Mouse (Mus musculus) testis, adult 2 months (tissue): ENCODE measurements at regions not wholly inside any gene's neighbourhood (a gene's known extent, or its start where the extent isn't known, plus 50 kb on each side); places are given as distances from the start of the nearest gene placed in this dataset.

Source experiments
- H3K27ac ChIP-seq: fragments of 200-500 bp; 2 replicates; pipeline ENCODE4 v1.5.1; 2012; ENCODE audit warnings: low read depth, low read length; ENCODE audit not compliant: control insufficient read depth, insufficient read depth
- H3K27me3 ChIP-seq: fragments of 200-500 bp; 2 replicates; pipeline ENCODE4 v1.6.1; 2012; ENCODE audit warnings: mild to moderate bottlenecking, low read length, moderate library complexity; ENCODE audit not compliant: control insufficient read depth, insufficient read depth
- H3K36me3 ChIP-seq: fragments of 200-500 bp; 2 replicates; pipeline ENCODE4 v1.6.1; 2012; ENCODE audit warnings: mild to moderate bottlenecking, low read length; ENCODE audit not compliant: control insufficient read depth, insufficient read depth
- H3K4me1 ChIP-seq: fragments of 200-500 bp; 2 replicates; pipeline ENCODE4 v1.6.1; 2012; ENCODE audit warnings: low read length; ENCODE audit not compliant: control insufficient read depth, insufficient read depth
- H3K4me3 ChIP-seq: fragments of 200-500 bp; 2 replicates; pipeline ENCODE4 v1.5.1; 2012; ENCODE audit warnings: low read depth, mild to moderate bottlenecking, low read length, moderate library complexity, mixed read lengths; ENCODE audit not compliant: control insufficient read depth
- CTCF ChIP-seq: fragments of 200-500 bp; IDR thresholded peaks from 2 replicates; pipeline ENCODE4 v1.5.1; 2012; ENCODE audit warnings: low read depth, mild to moderate bottlenecking, inconsistent platforms, low read length, moderate library complexity; ENCODE audit not compliant: control insufficient read depth, insufficient read depth, insufficient replicate concordance
- POLR2A ChIP-seq: fragments of 200-500 bp; IDR thresholded peaks from 2 replicates; pipeline ENCODE4 v1.6.1; 2012; ENCODE audit warnings: low read depth, mild to moderate bottlenecking, inconsistent platforms, low read length, moderate library complexity; ENCODE audit not compliant: control insufficient read depth

- TF ChIP-seq CTCF (no peak), POLR2A (no peak)
- Histone ChIP-seq H3K4me3 (no peak overlapping the region), H3K4me1 (no peaks in the 10 kb centered on the region), H3K36me3 (no peaks in the 10 kb centered on the region), H3K27ac (no peak overlapping the region), H3K27me3 (no peaks in the 10 kb centered on the region)
Observed at GRCm38 (mm10) chr4:153227680-153228420, 254.8 kb downstream of the Ajap1 start.

GRCm38 (mm10) chr4:153224618-153225177 is 257.9 kb downstream of the Ajap1 start:
- Histone ChIP-seq H3K4me1 (no peaks in the 10 kb centered on the region), H3K27me3 (no peaks in the 10 kb centered on the region), H3K4me3 (no peak overlapping the region), H3K27ac (no peak overlapping the region), H3K36me3 (no peaks in the 10 kb centered on the region)
- TF ChIP-seq CTCF (no peak), POLR2A (no peak)

DNA sequence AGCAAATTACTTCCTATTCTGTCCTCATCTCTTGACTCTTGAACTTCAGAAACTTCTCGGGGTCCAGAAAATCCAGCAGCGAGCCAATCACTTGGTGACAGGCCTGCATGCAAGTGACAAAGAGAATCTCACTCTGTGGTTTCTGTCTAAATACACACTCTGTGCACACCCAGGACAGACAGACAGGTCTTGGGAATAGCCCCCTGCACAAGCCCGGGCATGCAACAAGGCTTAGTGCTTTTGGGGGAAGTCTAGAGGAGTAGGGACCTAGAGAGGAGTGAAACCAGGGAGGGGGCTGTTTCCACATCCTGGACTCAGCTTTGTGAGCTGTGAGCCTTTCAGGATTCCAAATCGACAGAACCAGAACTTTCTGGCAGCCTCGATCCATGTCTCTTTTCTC is 259.6 kb downstream of the Ajap1 start:
- H3K27me3 ChIP-seq, result no peaks in the 10 kb centered on the region
- no peaks in the 10 kb centered on the region for H3K36me3 ChIP-seq
- no peaks in the 10 kb centered on the region for H3K4me1 ChIP-seq
- no peak overlapping the region for H3K27ac ChIP-seq
- TF ChIP-seq CTCF (no peak), POLR2A (no peak)
- no peak overlapping the region for H3K4me3 ChIP-seq

GRCm38 (mm10) chr4:153220485-153220884 is 262.1 kb downstream of the Ajap1 start:
- no peak overlapping the region for H3K27ac ChIP-seq
- H3K27me3 ChIP-seq, result no peaks in the 10 kb centered on the region
- no peak overlapping the region for H3K4me3 ChIP-seq
- TF ChIP-seq POLR2A (no peak), CTCF (no peak)
- no peaks in the 10 kb centered on the region for H3K36me3 ChIP-seq
- no peaks in the 10 kb centered on the region for H3K4me1 ChIP-seq

DNA sequence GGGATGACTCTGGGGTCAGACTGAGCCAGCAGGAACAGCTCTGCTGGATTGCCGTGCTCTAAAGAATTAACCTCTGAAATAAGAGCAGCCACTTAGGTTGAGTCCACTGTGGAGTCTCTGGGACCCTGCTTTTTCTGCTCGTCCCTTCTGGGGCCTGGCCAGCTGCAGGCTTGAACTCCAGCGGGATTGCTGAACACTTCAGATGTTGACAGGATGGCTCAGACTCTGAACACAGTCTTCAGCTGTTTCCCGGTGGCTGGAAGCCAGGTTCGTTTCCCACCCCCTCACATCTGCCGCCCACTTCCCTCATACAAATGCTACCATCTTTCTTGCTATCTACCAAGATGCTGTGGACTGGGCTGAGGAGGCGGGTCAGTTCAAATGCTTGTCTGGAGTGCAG is 262.5 kb downstream of the Ajap1 start:
- no peak overlapping the region for H3K27ac ChIP-seq
- H3K4me1 ChIP-seq, result no peaks in the 10 kb centered on the region
- H3K27me3 ChIP-seq, result no peaks in the 10 kb centered on the region
- TF ChIP-seq CTCF (no peak), POLR2A (no peak)
- H3K4me3 ChIP-seq, result no peak overlapping the region
- H3K36me3 ChIP-seq, result no peaks in the 10 kb centered on the region

DNA sequence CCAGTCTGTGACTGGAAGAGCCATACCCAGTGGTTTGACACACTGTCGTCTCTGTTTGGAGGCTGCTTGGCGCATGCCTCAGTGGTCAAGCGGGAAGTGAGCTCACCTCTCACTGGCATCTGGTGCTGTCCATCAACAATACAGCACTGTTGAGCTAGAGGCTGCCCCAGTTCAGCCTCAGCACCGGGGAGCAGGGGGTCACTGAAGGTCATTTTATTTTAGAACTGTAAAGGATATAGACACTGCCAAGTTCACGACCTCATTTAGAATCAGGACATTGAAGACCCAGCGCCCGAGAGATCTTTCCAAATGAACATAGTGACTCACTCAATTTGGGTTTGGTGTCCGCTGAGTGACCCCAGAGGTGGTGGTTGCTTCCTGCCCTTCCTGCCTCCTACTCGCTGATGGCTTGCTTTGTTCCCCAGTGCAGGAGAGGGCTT is 265.1 kb downstream of the Ajap1 start:
- H3K4me1 ChIP-seq, result no peaks in the 10 kb centered on the region
- no peak overlapping the region for H3K27ac ChIP-seq
- no peaks in the 10 kb centered on the region for H3K36me3 ChIP-seq
- TF ChIP-seq CTCF (no peak), POLR2A (no peak)
- H3K4me3 ChIP-seq, result no peak overlapping the region
- no peaks in the 10 kb centered on the region for H3K27me3 ChIP-seq

DNA sequence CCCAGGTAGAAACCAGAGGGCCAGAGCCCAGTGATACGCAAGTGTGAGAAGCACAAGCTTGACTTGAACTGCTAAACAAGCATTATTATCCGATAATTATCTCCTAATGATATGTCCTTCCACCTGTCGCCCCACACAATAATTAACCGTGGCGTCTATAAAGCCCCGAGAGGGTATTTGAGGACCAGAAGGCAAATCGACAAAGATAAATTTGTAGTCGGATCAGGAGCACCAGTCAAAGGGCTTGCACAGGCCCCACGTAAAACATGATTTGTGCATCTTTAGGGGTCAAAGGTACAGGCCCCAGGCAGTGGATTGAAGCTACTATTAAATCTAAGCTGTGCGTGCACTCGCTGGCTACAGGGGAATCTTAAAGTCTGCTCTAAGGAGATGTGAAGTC is 270.5 kb downstream of the Ajap1 start:
- TF ChIP-seq POLR2A, result no peak
- TF ChIP-seq CTCF, result no peak
- Histone ChIP-seq H3K27ac (no peak overlapping the region), H3K27me3 (no peaks in the 10 kb centered on the region), H3K4me3 (no peak overlapping the region), H3K4me1 (no peaks in the 10 kb centered on the region), H3K36me3 (no peaks in the 10 kb centered on the region)
